In genomic region chr5:101779376-101779863, GRCm38 (mm10) we compare ENCODE assay signal across 26 mouse cellular contexts. TPM values are rescaled to one million over a fixed set of nuclear protein-coding genes. Genes with fewer than 3 reads are reported as not detected.
A peak's percentile ranks its signal among the peaks of the same experiment; 100 is the strongest.
DNase-seq lines count a peak whose midpoint lies in the region; ATAC-seq and TF ChIP-seq lines count a peak whose summit lies in the region.
"Had no signal": no experiment of that assay in that cellular context is flagged by ENCODE, and none has a peak within 500 bp of the region (broad histone marks: within the 10 kb centered on the region; RNA-seq: fewer than 3 reads in every experiment).

No protein-coding gene starts in this region.

- no peak overlapping the region for H3K27ac ChIP-seq in intestine, embryonic 16.5 days (ENCODE audit: low read length)
- no peak overlapping the region for H3K27ac ChIP-seq in intestine, postnatal 0 days (ENCODE audit: low read depth, low read length)
- H3K27ac ChIP-seq in layer of hippocampus, adult 2 months: no peak overlapping the region
- H3K27ac ChIP-seq: embryonic facial prominence, embryonic 15.5 days; forebrain, embryonic 12.5 days; heart, adult 2 months; heart, embryonic 10.5 days; heart, embryonic 13.5 days; hindbrain, embryonic 12.5 days; hindbrain, postnatal 0 days had no signal

- peaks cover 9% of the 10 kb centered on the region; the same call in 1 of the 2 replicates for H3K4me1 ChIP-seq in intestine, embryonic 16.5 days (ENCODE audit: control insufficient read depth, insufficient read depth, low read length)
- H3K4me1 ChIP-seq in intestine, postnatal 0 days (replicated peaks; ENCODE audit: control insufficient read depth, insufficient read depth, low read length): 0 out of 2 replicates have a peak, but pooled peaks cover 4% of the 10 kb centered on the region
- H3K4me1 ChIP-seq: embryonic facial prominence, embryonic 15.5 days; forebrain, embryonic 12.5 days; heart, embryonic 10.5 days; heart, embryonic 13.5 days; hindbrain, embryonic 12.5 days had no signal

- no peak overlapping the region for H3K9ac ChIP-seq in intestine, embryonic 16.5 days (ENCODE audit: low read depth, low read length)
- no peak overlapping the region for H3K9ac ChIP-seq in intestine, postnatal 0 days (ENCODE audit: low read depth, low read length)
- H3K9ac ChIP-seq: embryonic facial prominence, embryonic 15.5 days; forebrain, embryonic 12.5 days; heart, embryonic 13.5 days; hindbrain, embryonic 12.5 days had no signal

- H3K27me3 ChIP-seq in intestine, embryonic 16.5 days (replicated peaks; ENCODE audit: control insufficient read depth, insufficient read depth, low read length): no peaks in the 10 kb centered on the region
- no peaks in the 10 kb centered on the region for H3K27me3 ChIP-seq in intestine, postnatal 0 days (replicated peaks; ENCODE audit: control insufficient read depth, insufficient read depth, low read length)
- peaks cover 5% of the 10 kb centered on the region for H3K27me3 ChIP-seq in C2C12 (ENCODE audit: control insufficient read depth, insufficient read depth, insufficient read length)
- H3K27me3 ChIP-seq: embryonic facial prominence, embryonic 15.5 days; forebrain, embryonic 12.5 days; heart, embryonic 13.5 days; hindbrain, embryonic 12.5 days; Patski had no signal

- no peaks in the 10 kb centered on the region for H3K79me3 ChIP-seq in C2C12 (ENCODE audit: low read depth)

- DNase-seq in frontal cortex, postnatal 10 days (ENCODE audit: low spot score in 2 of 2): no peak
- peak; percentile 18 for DNase-seq in R1 (ENCODE audit: low read depth, low spot score)
- DNase-seq in layer of hippocampus, adult 2 months (ENCODE audit: low spot score in 2 of 2): no peak
- DNase-seq: adrenal gland, adult 2 months; adrenal gland, postnatal 14 days; cerebellum, adult 11-12 months; cerebellum, adult 8-10 months; cerebellum, postnatal 36 days; embryo, embryonic 11 days; gastrocnemius, postnatal 25 days; heart, adult 2 months; kidney, adult 11 months; kidney, adult 8-10 months had no signal

- no peak overlapping the region for H3K4me3 ChIP-seq in intestine, embryonic 16.5 days (ENCODE audit: low read length)
- no peak overlapping the region for H3K4me3 ChIP-seq in intestine, postnatal 0 days (ENCODE audit: low read depth, low read length)
- no peak overlapping the region for H3K4me3 ChIP-seq in C2C12 (ENCODE audit: insufficient read depth, poor library complexity, severe bottlenecking)
- H3K4me3 ChIP-seq in layer of hippocampus, adult 2 months: no peak overlapping the region
- H3K4me3 ChIP-seq: embryonic facial prominence, embryonic 15.5 days; forebrain, embryonic 12.5 days; heart, adult 2 months; heart, embryonic 10.5 days; heart, embryonic 13.5 days; hindbrain, embryonic 12.5 days had no signal

- no peak overlapping the region for H3ac ChIP-seq in C2C12 (ENCODE audit: control insufficient read depth, insufficient read length, low read depth)

- WGBS in intestine, embryonic 16.5 days: 72% methylated on average over 15 of the region's 15 CpGs
- WGBS in intestine, postnatal 0 days: 78% methylated on average over 15 of the region's 15 CpGs

- no peaks in the 10 kb centered on the region for H3K36me3 ChIP-seq in intestine, embryonic 16.5 days (ENCODE audit: control insufficient read depth, insufficient read depth, low read length)
- no peaks in the 10 kb centered on the region for H3K36me3 ChIP-seq in intestine, postnatal 0 days (ENCODE audit: control insufficient read depth, insufficient read depth)
- H3K36me3 ChIP-seq in C2C12 (ENCODE audit: control insufficient read depth, insufficient read depth): no peaks in the 10 kb centered on the region
- H3K36me3 ChIP-seq: embryonic facial prominence, embryonic 15.5 days; forebrain, embryonic 12.5 days; heart, embryonic 10.5 days; heart, embryonic 13.5 days; hindbrain, embryonic 12.5 days had no signal

- no peak overlapping the region for H3K4me2 ChIP-seq in intestine, embryonic 16.5 days (ENCODE audit: low read depth, low read length)
- no peak overlapping the region for H3K4me2 ChIP-seq in intestine, postnatal 0 days (replicated peaks; ENCODE audit: low read depth)
- H3K4me2 ChIP-seq: embryonic facial prominence, embryonic 15.5 days; forebrain, embryonic 12.5 days; heart, embryonic 13.5 days; hindbrain, embryonic 12.5 days had no signal

- H3K9me3 ChIP-seq in intestine, embryonic 16.5 days (ENCODE audit: control insufficient read depth, low read length): no peaks in the 10 kb centered on the region
- no peaks in the 10 kb centered on the region for H3K9me3 ChIP-seq in intestine, postnatal 0 days (ENCODE audit: control insufficient read depth)
- H3K9me3 ChIP-seq: embryonic facial prominence, embryonic 15.5 days; forebrain, embryonic 12.5 days; heart, embryonic 10.5 days; heart, embryonic 13.5 days; hindbrain, embryonic 12.5 days had no signal

- peak; percentile 15; the same call in 1 of the 2 replicates for ATAC-seq in frontal cortex, adult (ENCODE audit: low TSS enrichment)
- ATAC-seq in intestine, embryonic 16.5 days: 0 out of 2 replicates have a peak, but pooled peaks have one; percentile 24
- ATAC-seq in intestine, postnatal 0 days: no peak
- ATAC-seq: forebrain, embryonic 16.5 days; hindbrain, postnatal 0 days; inflammation-experienced regulatory T-cells, adult 6 months; Patski had no signal

- no peaks in the 10 kb centered on the region for H3K79me2 ChIP-seq in C2C12 (ENCODE audit: control insufficient read depth, insufficient read depth)

- TF ChIP-seq CTCF in intestine, postnatal 0 days (IDR thresholded peaks at IDR 0.05; ENCODE audit: low read depth): no peak
- no peak for TF ChIP-seq CTCF in C2C12 (IDR thresholded peaks at IDR 0.05; ENCODE audit: control insufficient read depth, insufficient read depth, insufficient read length)
- no peak for TF ChIP-seq CTCF in layer of hippocampus, adult 2 months (conservative IDR thresholded peaks at IDR 0.05)

TF ChIP-seq in C2C12, 6 proteins besides CTCF, POLR2A, EP300 and RAD21:
- TF ChIP-seq MYOG (IDR thresholded peaks at IDR 0.05; ENCODE audit: control insufficient read depth, extremely low read depth, insufficient read length) (no peak), USF1 (IDR thresholded peaks at IDR 0.05; ENCODE audit: low read depth) (peak; percentile 20)

RNA-seq across cellular contexts. Expression of gene Cds1, which starts 14.5 kb away (rescaled TPM):
- 24.8 and 30.2 TPM in 2 replicates for polyA plus RNA-seq in intestine, embryonic 16.5 days (2015; fragmentation: Nextera tagmentation; extraction: Ambion mirVana)
- 31.9 and 32.2 TPM in 2 replicates for polyA plus RNA-seq in intestine, postnatal 0 days (2015; fragmentation: Nextera tagmentation; extraction: Ambion mirVana)
- not detected for polyA plus RNA-seq in C2C12 (2012; fragmentation: generic; extraction: Trizol)
- total RNA-seq in layer of hippocampus, adult 2 months (2021): 10 to 100 TPM; 58.4 to 60.3 TPM
- polyA plus RNA-seq: inflammation-experienced regulatory T-cells, adult 6 months had no signal

Comparison
In these comparisons a context has a peak if more than half of its experiments do, and no peak if none do; other contexts are left out.
1. RNA of gene Cds1, which starts 14.5 kb away (polyA plus RNA-seq): 31.9 to 32.2 TPM in intestine, postnatal 0 days and 24.8 to 30.2 TPM in intestine, embryonic 16.5 days; not detected in C2C12 (single experiment); every median in the first group is over 10 times any median in the second.